Mouse (Mus musculus): Measurements from ENCODE around the gene Fubp3. TPM values are rescaled to one million over a fixed set of nuclear protein-coding genes. Genes with fewer than 3 reads are reported as not detected.

Gene Fubp3
- total RNA-seq, 2 experiments from 2014 or later: 33.3 to 33.8 TPM

DNA sequence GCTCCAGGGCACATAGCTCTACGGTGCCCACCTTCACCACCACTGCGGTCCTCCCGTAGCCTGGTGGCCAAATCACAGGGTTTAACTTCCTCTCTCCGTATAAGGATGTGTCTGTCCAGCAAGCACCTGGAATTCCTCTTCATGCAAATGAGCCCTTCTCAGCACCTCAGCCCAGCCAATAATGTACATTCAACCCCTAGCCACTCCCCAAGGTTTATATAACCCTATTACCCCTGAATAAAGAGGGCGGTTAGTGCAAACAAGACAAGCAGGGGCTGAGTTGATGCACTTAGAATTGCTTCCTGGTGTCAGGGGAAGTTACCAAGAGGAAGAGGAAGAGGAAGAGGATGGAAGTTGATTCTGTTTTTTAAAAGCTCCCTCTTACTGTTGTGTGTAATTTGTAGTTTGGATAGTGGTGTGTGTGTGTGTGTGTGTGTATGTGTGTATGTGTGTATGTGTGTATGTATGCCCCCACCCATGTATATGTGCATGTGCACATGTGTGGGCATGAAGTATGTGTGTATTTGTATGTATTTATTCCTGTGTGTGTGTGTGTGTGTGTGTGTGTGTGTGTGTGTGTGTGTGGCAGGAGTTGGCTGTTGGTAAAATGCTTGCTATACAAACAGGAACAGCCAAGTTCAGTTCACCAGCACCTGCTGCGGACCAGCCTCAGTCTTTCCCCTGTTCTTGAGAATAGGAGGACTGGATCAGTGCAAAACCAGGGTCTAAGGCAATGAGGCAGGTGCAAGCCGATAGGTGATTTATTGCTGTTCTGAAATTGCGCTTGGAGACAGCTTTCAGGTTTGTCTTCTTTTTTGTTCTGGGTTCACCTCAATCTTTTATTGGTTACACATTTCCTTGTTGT is 90.7 kb downstream of the Fubp3 start:
- DNase-seq (ENCODE audit: low spot score in 2 of 2): no peak

DNA sequence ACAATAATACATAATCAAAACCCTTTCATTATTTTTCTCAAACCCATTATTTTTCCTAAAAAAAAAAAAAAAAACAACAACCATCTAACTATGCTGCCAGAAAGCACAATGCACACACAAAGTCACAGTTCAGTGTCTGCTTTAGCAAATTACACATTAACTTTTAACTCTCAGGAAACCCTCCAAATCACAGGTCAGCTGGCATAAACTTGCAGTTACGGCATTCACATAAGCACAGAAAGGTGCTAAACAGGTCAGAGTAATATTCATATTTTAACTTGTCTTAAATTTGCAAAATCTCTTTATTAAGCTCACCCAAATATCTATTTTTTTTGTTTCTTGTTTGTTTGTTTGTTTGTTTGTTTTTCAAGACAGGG is 91.3 kb downstream of the Fubp3 start:
- DNase-seq (ENCODE audit: low spot score in 2 of 2): no peak

Small RNA genes within 50 kb of the gene (microRNA-seq; reads per million reads assigned to microRNA genes)
- 0.50 to 2.7 reads per million in 2 experiments for gene Mir6998

Other genes with a start within 250 kb of the Fubp3 start
- 10 to 100 TPM; 44.0 to 49.5 TPM for gene Ass1, start 102.4 kb upstream of the Fubp3 start, total RNA-seq (2021)
- under 1 TPM; 0.14 to 0.26 TPM for gene Prdm12, start 67.4 kb downstream of the Fubp3 start, total RNA-seq (2021)
- gene Exosc2, start 98.1 kb downstream of the Fubp3 start, total RNA-seq (2021): 10 to 100 TPM; 19.5 to 24.2 TPM
- 10 to 100 TPM; 39.2 to 39.9 TPM for gene Abl1, start 115.7 kb downstream of the Fubp3 start, total RNA-seq (2021)
- gene Qrfp, start 237.9 kb downstream of the Fubp3 start, total RNA-seq (2021): not detected

Measured in left cerebral cortex, adult 18-20 months (tissue).